Mouse (Mus musculus) cortical plate, adult 2 months (tissue): ENCODE measurements at regions not wholly inside any gene's neighbourhood (a gene's known extent, or its start where the extent isn't known, plus 50 kb on each side); places are given as distances from the start of the nearest gene placed in this dataset.

ENCODE experiments used
- CTCF ChIP-seq: fragments of 200-500 bp; IDR thresholded peaks from 2 replicates; pipeline ENCODE4 v1.5.1; 2011; ENCODE audit warnings: mild to moderate bottlenecking, control low read depth, low read length; ENCODE audit not compliant: insufficient read depth; ENCODE audit errors: extremely low read depth
- POLR2A ChIP-seq: fragments of 200-500 bp; IDR thresholded peaks from 2 replicates; pipeline ENCODE4 v1.6.1; 2011; ENCODE audit warnings: mild to moderate bottlenecking, low read length, control low read depth; ENCODE audit not compliant: insufficient read depth; ENCODE audit errors: extremely low read depth

- no peak for TF ChIP-seq CTCF
- no peak for TF ChIP-seq POLR2A
Measured at GRCm38 (mm10) chr1:90290428-90291197, 86.8 kb downstream of the Ackr3 start.
